Mouse (Mus musculus) megakaryocyte, adult 5-6 weeks (primary cell): ENCODE measurements around the gene Eaf1. TPM values are rescaled to one million over a fixed set of nuclear protein-coding genes. Genes with fewer than 3 reads are reported as not detected.
"Not testable (repeated sequence)": the region's sequence is repeated elsewhere in the genome, so short reads cannot be mapped to it uniquely, and the experiment has no call there.

Experiments used
- ATAC-seq: 2 replicates; pipeline ENCODE4 v1.8.0; 2016; ENCODE audit warnings: mild to moderate bottlenecking, inconsistent platforms; ENCODE audit not compliant: poor library complexity, severe bottlenecking
- total RNA-seq, 2 experiments: library from RNA; stranded (forward) in 1 of 2; stranded (reverse) in 1 of 2; fragments of 153-499, 151-499 nt in 1 of 2; fragments of 221-1000, 200-1000 nt in 1 of 2; gene quantifications; 2 replicates each; pipeline versions ENCODE4 v1.2.3 to v1.2.4; 2015 to 2017

The Eaf1 gene
- total RNA-seq (2015) (16.4 and 18.1 TPM in 2 replicates), total RNA-seq (2017) (13.9 and 18.8 TPM in 2 replicates)

- peak; percentile 65 for ATAC-seq
Measured at GRCm38 (mm10) chr14:31494349-31494974, at the start of gene Eaf1. Gene Eaf1 (plus strand): TSS chr14:31494399.

GRCm38 (mm10) chr14:31448994-31449393 is 45.2 kb upstream of the Eaf1 start:
- ATAC-seq, result no peak

- ATAC-seq, result not testable (repeated sequence)
Measured at GRCm38 (mm10) chr14:31453946-31454345, 40.3 kb upstream of the Eaf1 start.

GRCm38 (mm10) chr14:31454849-31455566 is 39.2 kb upstream of the Eaf1 start:
- ATAC-seq, result no peak

GRCm38 (mm10) chr14:31456064-31456721 is 38.0 kb upstream of the Eaf1 start:
- ATAC-seq, result no peak

DNA sequence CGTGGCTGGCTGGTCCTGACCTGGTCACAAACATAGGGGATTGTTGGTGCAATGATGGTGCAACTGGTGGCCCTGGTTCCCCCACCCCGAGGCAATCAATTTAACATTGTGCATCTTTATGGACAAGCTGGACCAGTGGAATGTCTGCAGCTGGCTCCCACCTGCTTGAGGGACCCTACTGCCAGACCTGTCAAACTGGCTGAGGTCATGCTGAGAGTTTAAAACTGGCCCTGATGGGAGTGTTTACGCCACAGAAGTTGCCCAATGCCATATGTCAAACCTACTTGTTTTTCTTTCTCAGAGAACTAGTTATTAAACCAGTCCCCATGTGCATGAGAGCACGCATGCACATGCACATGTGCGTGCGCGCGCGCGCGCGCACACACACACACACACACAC is 36.2 kb upstream of the Eaf1 start:
- no peak for ATAC-seq

DNA sequence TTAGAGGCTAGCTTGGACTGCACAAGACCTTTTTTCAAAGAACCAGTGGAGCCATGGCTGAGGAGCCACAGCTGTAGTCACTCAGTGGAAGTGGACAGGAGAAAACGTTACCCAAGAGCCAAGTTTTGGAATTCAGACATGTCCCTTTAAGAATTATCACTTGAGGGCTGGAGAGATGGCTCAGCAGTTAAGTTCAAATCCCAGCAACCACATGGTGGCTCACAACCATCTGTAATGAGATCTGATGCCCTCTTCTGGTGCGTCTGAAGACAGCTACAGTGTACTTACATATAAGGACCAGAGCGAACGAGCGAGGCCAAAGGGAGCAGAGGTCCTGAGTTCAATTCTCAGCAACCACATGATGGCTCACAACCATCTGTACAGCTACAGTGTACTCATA is 32.0 kb upstream of the Eaf1 start:
- ATAC-seq, result not testable (repeated sequence)

- ATAC-seq, result no peak
Measured at GRCm38 (mm10) chr14:31462886-31463285, 31.3 kb upstream of the Eaf1 start.

- no peak for ATAC-seq
Measured at GRCm38 (mm10) chr14:31464176-31464575, 30.0 kb upstream of the Eaf1 start.

DNA sequence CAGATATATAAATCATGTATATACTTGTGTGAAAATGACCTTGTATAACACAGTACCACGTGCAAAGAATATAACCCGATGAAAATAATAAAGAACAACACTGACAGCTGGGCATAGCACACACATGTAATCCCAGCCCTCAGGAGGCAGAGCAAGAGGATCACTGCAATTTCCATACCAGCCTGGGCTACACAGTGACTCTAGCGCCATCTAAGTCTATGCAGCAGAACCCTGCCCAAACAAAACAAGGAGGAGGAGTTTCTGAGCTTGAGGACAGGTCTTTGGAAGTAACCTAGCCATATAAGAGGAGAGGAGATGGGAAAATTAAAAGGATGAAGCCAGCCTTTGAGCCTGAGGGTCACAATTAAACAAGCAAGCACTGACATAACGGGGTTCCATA is 24.5 kb upstream of the Eaf1 start:
- ATAC-seq, result no peak

DNA sequence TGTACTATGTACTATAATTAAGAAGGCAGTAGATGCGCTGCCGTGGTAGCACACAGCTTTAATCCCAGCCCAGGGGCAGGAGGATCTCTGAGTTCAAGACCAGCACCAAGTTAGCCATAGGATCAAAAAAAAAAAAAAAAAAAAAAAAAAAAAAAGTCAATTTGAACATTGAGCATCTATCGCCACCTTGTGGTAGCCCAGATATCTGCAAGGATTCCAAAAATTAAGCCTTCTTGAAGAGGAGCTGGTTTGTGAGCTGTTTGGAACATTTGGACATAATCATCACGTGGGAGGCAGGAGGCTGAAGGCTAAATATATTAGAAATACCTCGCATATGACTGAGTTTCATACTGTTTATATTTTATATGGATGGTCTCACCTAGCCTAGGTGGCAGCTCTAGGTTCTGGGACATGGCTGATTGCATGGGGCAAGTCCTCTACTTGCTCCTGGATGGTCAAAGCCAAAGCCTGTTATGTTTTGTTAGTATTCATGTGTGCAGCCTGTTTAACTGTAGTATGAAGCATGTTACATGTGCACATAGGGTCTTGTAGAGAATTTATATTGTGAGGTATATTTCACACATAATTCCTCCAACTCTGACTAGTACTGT is 21.6 kb upstream of the Eaf1 start:
- ATAC-seq, result peak; percentile 54

GRCm38 (mm10) chr14:31473297-31473696 is 20.9 kb upstream of the Eaf1 start:
- ATAC-seq, result no peak

DNA sequence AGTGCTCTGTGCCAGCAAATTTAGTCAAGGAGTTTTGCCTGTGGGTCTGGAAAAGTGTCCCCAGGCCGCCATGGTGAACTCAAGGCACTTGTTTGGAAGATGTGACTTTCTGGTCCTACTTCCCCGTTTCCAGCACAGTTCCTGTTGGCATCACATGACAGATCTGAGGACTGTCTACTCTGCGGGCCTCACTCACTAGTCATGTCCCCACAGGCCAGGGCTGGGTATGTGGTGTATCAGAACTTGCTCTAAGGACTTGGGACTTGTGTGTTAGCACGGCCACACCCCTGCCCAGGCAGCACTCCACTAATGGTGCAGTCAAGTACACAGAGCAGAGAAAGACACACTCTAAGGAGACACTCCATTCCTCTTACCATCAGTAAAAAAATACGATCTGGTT is 11.8 kb upstream of the Eaf1 start:
- ATAC-seq, result no peak

DNA sequence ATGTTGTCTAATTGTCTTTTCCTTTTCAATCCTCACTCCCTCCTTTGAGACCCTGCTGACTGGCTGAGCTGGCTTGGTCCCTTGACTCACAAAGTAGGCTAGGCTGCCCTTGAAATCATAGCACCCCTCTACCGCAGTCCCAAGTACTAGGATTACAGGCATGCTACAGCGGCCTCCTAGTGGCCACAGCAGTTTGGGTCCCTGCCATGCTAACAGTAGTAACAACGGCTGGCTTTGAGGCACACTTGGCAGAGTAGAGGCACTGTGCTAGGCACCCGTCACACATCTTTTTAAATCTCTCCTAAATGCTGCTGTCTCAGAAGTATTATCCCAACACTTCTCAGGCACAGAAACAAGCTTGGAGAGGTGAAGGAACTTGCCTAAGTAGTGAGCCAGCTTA is 7.7 kb upstream of the Eaf1 start:
- no peak for ATAC-seq

- ATAC-seq, result no peak
Measured at GRCm38 (mm10) chr14:31488055-31488454, 6.1 kb upstream of the Eaf1 start.

DNA sequence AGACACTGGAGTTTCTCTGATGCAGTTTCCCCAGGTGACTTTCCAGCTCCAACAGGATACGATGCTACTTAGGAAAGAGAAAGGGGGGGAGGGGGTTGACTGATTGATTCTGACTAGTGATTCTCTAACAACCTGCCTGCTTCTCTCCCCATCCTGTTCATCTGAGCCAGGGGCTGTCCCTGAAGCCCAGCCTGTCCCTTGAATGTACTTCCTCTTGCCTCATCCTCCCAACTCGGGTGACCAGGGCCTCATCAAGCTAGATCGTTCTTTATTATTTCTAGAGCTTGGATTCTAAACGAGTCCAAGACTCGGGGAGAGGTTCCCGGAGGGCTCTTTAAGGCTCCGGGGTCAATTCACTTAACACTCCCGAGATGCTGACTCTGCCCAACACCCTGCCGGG is 298 bp upstream of the Eaf1 start:
- peak; percentile 33; the same call in 1 of the 2 replicates for ATAC-seq

DNA sequence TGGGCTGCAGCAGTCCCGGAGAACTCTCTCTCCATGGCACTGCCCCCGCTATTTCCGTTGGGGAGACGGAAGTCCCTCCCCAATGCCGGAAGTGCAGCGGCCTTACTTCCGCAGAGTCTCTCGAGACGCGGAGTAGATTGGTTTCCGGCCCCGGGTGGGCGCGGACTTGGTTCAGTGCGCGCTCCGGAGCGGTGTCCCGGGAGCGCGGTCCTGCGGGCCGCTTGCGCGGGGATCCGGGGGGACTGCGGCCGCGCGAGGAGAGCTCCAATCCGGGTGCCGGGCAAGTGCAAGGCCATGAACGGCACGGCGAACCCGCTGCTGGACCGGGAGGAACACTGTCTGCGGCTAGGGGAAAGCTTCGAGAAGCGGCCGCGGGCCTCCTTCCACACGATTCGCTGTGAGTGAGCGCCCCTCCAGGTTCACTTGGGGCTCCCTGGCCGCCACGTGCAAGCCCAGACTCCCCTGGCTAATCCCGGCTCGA is 816 bp downstream of the Eaf1 start, which contains the start of gene Mettl6:
Mettl6 (minus strand) TSS at position 66 of the 481 bp plus-strand sequence.
- peak; percentile 95 for ATAC-seq

DNA sequence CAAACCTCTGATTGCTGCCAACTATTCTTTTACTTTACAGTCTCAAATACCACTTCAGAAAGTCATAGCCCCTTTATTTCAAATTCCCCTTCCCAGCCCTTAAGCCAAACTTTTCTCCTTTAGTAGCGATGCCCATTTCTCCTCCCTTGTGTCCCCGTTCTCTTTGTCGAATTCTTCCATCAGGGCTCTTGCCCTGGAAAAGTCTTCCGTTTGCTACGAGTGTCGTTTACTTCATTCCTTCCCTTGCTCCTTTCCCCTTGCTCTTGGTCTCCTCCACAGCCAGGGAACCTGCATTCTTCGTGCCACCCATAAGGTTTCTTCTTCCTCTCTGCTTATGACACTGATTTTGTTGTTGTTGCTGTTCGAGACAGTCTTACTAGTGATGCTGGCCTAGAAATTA is 1.3 kb downstream of the Eaf1 start:
- ATAC-seq, result no peak

DNA sequence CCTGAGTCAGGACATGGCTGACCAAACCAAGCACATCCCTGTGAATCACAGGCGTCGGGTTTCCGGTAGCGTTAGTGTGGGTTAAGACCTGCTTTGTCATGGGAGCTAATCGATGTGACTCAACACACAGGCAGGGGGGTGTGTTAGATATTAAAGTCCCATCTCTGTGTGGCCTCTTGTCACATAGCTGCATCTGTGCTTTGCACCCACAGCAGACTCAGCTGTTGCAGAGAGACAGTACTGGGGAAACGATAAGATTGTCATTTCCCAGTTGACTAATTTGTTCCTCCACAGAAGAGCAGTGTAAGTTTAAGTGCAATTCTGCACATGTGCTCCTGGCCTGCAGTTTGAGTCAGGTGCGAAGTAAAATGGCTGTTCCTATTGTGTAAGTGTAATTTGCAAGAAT is 2.0 kb downstream of the Eaf1 start:
- ATAC-seq, result peak; percentile 30

DNA sequence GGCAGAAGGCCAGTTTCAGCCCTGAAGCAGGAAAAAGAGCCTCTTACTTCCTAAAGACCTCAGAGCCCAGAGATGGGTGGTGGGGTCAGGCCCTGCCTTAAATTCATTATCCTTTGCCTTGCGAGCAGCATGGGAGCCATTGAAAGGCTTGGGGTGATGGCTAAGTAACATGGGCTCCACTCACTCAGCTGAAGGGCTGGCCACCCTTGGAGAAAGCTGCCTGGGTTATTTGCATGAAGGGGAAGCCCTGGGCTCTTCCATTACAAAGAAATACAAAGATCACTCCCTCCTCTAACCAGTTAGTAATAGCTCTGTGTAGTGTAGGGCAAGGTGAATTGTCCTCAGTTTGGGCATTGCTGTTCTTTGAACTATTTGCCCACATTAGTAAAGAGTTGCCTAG is 5.3 kb downstream of the Eaf1 start:
- no peak for ATAC-seq

DNA sequence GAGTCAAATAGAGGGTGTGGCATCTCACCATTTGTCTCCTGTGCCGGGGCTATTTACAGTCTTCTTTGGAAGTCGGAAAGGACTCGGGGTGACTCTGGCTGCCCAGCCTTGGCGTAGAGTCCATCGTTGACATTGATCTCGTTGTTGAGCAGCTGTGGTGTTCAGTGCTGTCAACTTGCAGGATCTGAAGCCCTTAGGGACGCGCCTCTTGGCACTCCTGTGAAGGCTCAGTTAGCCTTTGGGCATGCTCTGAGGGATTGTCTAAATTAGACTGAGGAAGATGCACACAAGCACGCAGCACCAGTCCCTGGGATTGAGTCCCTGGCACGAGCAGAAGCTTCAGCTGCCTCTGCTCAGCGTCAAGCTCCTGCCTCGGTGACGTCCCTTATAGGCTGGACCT is 9.2 kb downstream of the Eaf1 start:
- no peak for ATAC-seq
